Mouse (Mus musculus) ES-E14 (cell line): ENCODE data around the gene Gm29609. TPM values are rescaled to one million over a fixed set of nuclear protein-coding genes. Genes with fewer than 3 reads are reported as not detected.

ENCODE experiments used
- DNase-seq: peaks from one replicate; pipeline ENCODE4 v3.0.0-alpha.2; 2013; ENCODE audit warnings: low read depth, low spot score
- H3K27ac ChIP-seq: 2 replicates; pipeline ENCODE4 v1.5.1; 2012; ENCODE audit warnings: low read depth, mild to moderate bottlenecking, low read length, moderate library complexity, mixed read lengths; ENCODE audit not compliant: poor library complexity, insufficient read depth, severe bottlenecking
- H3K36me3 ChIP-seq: 2 replicates; pipeline ENCODE4 v1.6.1; 2012; ENCODE audit warnings: mild to moderate bottlenecking, low read length, moderate library complexity, mixed read lengths; ENCODE audit not compliant: control insufficient read depth, poor library complexity, insufficient read depth, severe bottlenecking
- H3K4me1 ChIP-seq, 2 experiments: fragments of 150-350 bp in 1 of 2; sonication (generic) in 1 of 2; 2 replicates each; pipeline ENCODE4 v1.6.1; 2012; ENCODE audit warnings: low read length in 2 of 2, mild to moderate bottlenecking in 1 of 2, mixed read lengths in 1 of 2; ENCODE audit not compliant: control insufficient read depth in 2 of 2, insufficient read depth in 2 of 2, poor library complexity in 1 of 2
- H3K4me3 ChIP-seq, 2 experiments: fragments of 150-350 bp in 1 of 2; sonication (generic) in 1 of 2; 2 replicates each; pipeline ENCODE4 v1.5.1; 2012; ENCODE audit warnings: low read length in 2 of 2, low read depth in 1 of 2, mild to moderate bottlenecking in 1 of 2, mixed read lengths in 1 of 2; ENCODE audit not compliant: insufficient read depth in 1 of 2, poor library complexity in 1 of 2, severe bottlenecking in 1 of 2
- H3K9ac ChIP-seq: 2 replicates; pipeline ENCODE4 v1.6.1; 2012; ENCODE audit warnings: low read depth, mild to moderate bottlenecking, low read length, mixed read lengths; ENCODE audit not compliant: poor library complexity, insufficient read depth, severe bottlenecking
- H3K9me3 ChIP-seq: fragments of 150-350 bp; sonication (generic); 2 replicates; pipeline ENCODE4 v1.6.1; 2012; ENCODE audit warnings: low read depth, mild to moderate bottlenecking, low read length; ENCODE audit not compliant: control insufficient read depth, insufficient read depth
- CHD2 ChIP-seq: IDR thresholded peaks from 2 replicates; pipeline ENCODE4 v1.6.1; 2014; ENCODE audit warnings: mild to moderate bottlenecking, low read depth, low read length, inconsistent platforms
- HCFC1 ChIP-seq: IDR thresholded peaks from 2 replicates; pipeline ENCODE4 v1.6.1; 2012; ENCODE audit warnings: low read length, inconsistent platforms, borderline replicate concordance; ENCODE audit not compliant: insufficient read depth
- MAFK ChIP-seq: IDR thresholded peaks from 2 replicates; pipeline ENCODE4 v1.6.1; 2014; ENCODE audit warnings: mild to moderate bottlenecking, low read depth, low read length, inconsistent platforms; ENCODE audit not compliant: insufficient read depth
- ZC3H11A ChIP-seq: IDR thresholded peaks from 2 replicates; pipeline ENCODE4 v1.6.1; 2012; ENCODE audit warnings: low read depth, mild to moderate bottlenecking, inconsistent platforms, low read length, borderline replicate concordance
- ZNF384 ChIP-seq: IDR thresholded peaks from 2 replicates; pipeline ENCODE4 v1.6.1; 2012; ENCODE audit warnings: low read depth, low read length, inconsistent platforms
- in situ Hi-C, 2 experiments: fragments of 600-800 bp; cut with MboI; formaldehyde crosslinking; loops; one replicate each; pipeline ENCODE4 v1.15.1; 2025; ENCODE audit warnings: low sequenced_read_pairs in 2 of 2, inconsistent platforms in 1 of 2; ENCODE audit not compliant: unreplicated experiment in 2 of 2
- total RNA-seq: library from RNA; depleted of rRNA; stranded (reverse); fragments of 300-350 nt; gene quantifications from 2 replicates; pipeline ENCODE4 v1.2.3, GENCODE M21; 2012

The Gm29609 gene
- total RNA-seq, 1 experiment: 3.1 TPM

- TF ChIP-seq CHD2 (no peak), MAFK (no peak), ZNF384 (no peak), HCFC1 (no peak), ZC3H11A (no peak)
- peaks cover 2% of the 10 kb centered on the region in 2 experiments; a peak in 2 of 4 replicates for H3K4me1 ChIP-seq
These were observed 1.6 kb upstream of the Gm29609 start for GRCm38 (mm10) chr5:31181183-31181770.

GRCm38 (mm10) chr5:31179301-31179765 is 378 bp downstream of the Gm29609 start:
- Histone ChIP-seq H3K27ac (peak overlapping the region; percentile 89), H3K4me3 (peak overlapping the region; percentile 95 to 97), H3K9ac (peak overlapping the region; percentile 94), H3K9me3 (no peaks in the 10 kb centered on the region), H3K4me1 (peaks cover 2% of the 10 kb centered on the region in 2 experiments; a peak in 2 of 4 replicates), H3K36me3 (peaks cover 2% of the 10 kb centered on the region)
- peak; percentile 41 for DNase-seq
- in situ Hi-C loops: no loop called here
- TF ChIP-seq CHD2 (no peak; the same call in 1 of the 2 replicates), HCFC1 (no peak), ZNF384 (no peak), MAFK (no peak), ZC3H11A (no peak)

More at GRCm38 (mm10) chr5:31181183-31181770, 1.6 kb upstream of the Gm29609 start:
- H3K36me3 ChIP-seq: no peaks in the 10 kb centered on the region; the same call in 1 of the 2 replicates
- H3K4me3 ChIP-seq: peak overlapping the region in 1 of 2 experiments; percentile 97; a peak in 3 of 4 replicates
- H3K27ac ChIP-seq: no peak overlapping the region
- no peaks in the 10 kb centered on the region for H3K9me3 ChIP-seq
- in situ Hi-C loops: no loop called here
- no peak for DNase-seq
- peak overlapping the region; percentile 59; the same call in 1 of the 2 replicates for H3K9ac ChIP-seq

GRCm38 (mm10) chr5:31168630-31169029 is 11.1 kb downstream of the Gm29609 start:
- H3K9me3 ChIP-seq: no peaks in the 10 kb centered on the region
- no peak overlapping the region for H3K9ac ChIP-seq
- no peak overlapping the region for H3K4me3 ChIP-seq
- no peak for TF ChIP-seq HCFC1
- TF ChIP-seq ZNF384: no peak
- TF ChIP-seq MAFK: no peak
- TF ChIP-seq ZC3H11A: no peak
- TF ChIP-seq CHD2: no peak
- no peak for DNase-seq
- in situ Hi-C loops: no loop called here
- H3K36me3 ChIP-seq: peaks cover 55% of the 10 kb centered on the region
- 0 out of 4 replicates have a peak, but pooled peaks cover 0 to under 1% of the 10 kb centered on the region in 2 experiments for H3K4me1 ChIP-seq
- H3K27ac ChIP-seq: no peak overlapping the region

GRCm38 (mm10) chr5:31164878-31165277 is 14.8 kb downstream of the Gm29609 start:
- Histone ChIP-seq H3K4me3 (no peak overlapping the region), H3K9ac (no peak overlapping the region), H3K9me3 (no peaks in the 10 kb centered on the region), H3K4me1 (no peaks in the 10 kb centered on the region), H3K36me3 (peaks cover 56% of the 10 kb centered on the region), H3K27ac (no peak overlapping the region)
- no peak for DNase-seq
- TF ChIP-seq MAFK: no peak
- TF ChIP-seq ZNF384: no peak
- no peak for TF ChIP-seq CHD2
- no peak for TF ChIP-seq ZC3H11A
- no peak for TF ChIP-seq HCFC1
- in situ Hi-C loops: no loop called here

DNA sequence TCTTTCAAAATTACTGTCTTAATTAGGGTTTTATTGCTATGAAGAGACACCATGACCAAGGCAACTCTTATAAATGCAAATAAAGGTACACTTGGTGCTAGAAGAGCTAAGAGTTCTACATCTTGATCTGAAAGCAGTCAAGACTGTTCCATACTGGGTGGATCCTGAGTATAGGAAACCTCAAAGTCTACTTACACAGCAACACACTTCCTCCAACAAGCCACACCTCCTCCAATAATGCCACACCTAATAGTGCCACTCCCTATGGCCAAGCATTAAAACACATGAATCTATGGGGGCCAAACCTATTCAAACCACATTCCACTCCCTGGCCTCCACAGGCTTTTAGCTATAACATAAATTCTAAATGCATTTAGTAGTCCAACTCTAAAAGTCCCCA is 17.2 kb downstream of the Gm29609 start:
- in situ Hi-C loops: no loop called here
- H3K36me3 ChIP-seq: peaks cover 52% of the 10 kb centered on the region
- no peak for DNase-seq
- H3K27ac ChIP-seq: no peak overlapping the region
- no peak overlapping the region for H3K9ac ChIP-seq
- no peaks in the 10 kb centered on the region for H3K9me3 ChIP-seq
- TF ChIP-seq HCFC1: no peak
- H3K4me3 ChIP-seq: no peak overlapping the region
- H3K4me1 ChIP-seq: no peaks in the 10 kb centered on the region
